Mouse (Mus musculus) olfactory bulb, adult 2 months (tissue): ENCODE measurements around the gene Kmt2b.

Experiments used
- CTCF ChIP-seq: fragments of 200-500 bp; IDR thresholded peaks from 2 replicates; pipeline ENCODE4 v1.5.1; 2012; ENCODE audit warnings: low read depth, mild to moderate bottlenecking, low read length, moderate library complexity; ENCODE audit not compliant: insufficient read depth
- POLR2A ChIP-seq: fragments of 200-500 bp; IDR thresholded peaks from 2 replicates; pipeline ENCODE4 v1.6.1; 2012; ENCODE audit warnings: mild to moderate bottlenecking, low read depth, low read length, moderate library complexity; ENCODE audit not compliant: insufficient read depth

DNA sequence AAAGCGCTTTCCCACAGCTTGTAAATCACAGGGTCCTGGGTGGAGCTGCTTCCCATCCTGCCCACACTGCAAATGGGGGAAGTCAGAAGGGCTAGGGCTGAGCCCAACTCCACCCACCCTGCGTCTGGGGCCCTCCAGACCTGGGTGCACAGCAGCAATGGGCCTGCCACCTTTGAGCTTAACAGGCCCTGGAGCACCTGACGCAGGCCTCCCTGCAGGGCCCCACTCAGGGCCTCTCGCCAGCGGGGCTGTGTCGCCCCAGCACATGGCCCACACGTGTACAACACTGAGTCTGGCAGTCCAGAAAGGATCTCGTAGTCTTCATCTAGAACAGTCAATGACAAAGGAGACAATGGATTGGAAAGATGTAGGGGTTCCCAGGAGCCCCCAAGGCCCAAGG, 8.6 kb downstream of the Kmt2b start:
- TF ChIP-seq CTCF (no peak), POLR2A (no peak)
